ENCODE assay signal across 9 mouse cellular contexts in genomic region chr1:90967583-90967982, GRCm38 (mm10). TPM values are rescaled to one million over a fixed set of nuclear protein-coding genes. Genes with fewer than 3 reads are reported as not detected.
A peak's percentile ranks its signal among the peaks of the same experiment; 100 is the strongest.
DNase-seq lines count a peak whose midpoint lies in the region; ATAC-seq and TF ChIP-seq lines count a peak whose summit lies in the region.
"Had no signal": no experiment of that assay in that cellular context is flagged by ENCODE, and none has a peak within 500 bp of the region (broad histone marks: within the 10 kb centered on the region; RNA-seq: fewer than 3 reads in every experiment).

No protein-coding gene starts in this region.

- 0 out of 2 replicates have a peak, but pooled peaks cover 5% of the 10 kb centered on the region for H3K4me1 ChIP-seq in intestine, postnatal 0 days (replicated peaks; ENCODE audit: control insufficient read depth, insufficient read depth, low read length)

- 32% methylated on average over 7 of the region's 7 CpGs for WGBS in intestine, postnatal 0 days

- H3K4me2 ChIP-seq in intestine, postnatal 0 days (replicated peaks; ENCODE audit: low read depth) = peak overlapping the region; percentile 68

- H3K4me3 ChIP-seq in intestine, postnatal 0 days (ENCODE audit: low read depth, low read length) = peak overlapping the region; percentile 16; the same call in 1 of the 2 replicates

- no peak for TF ChIP-seq CTCF in intestine, postnatal 0 days (IDR thresholded peaks at IDR 0.05; ENCODE audit: low read depth)

- H3K27ac ChIP-seq in intestine, postnatal 0 days (ENCODE audit: low read depth, low read length) = peak overlapping the region; percentile 17; the same call in 1 of the 2 replicates
- H3K27ac ChIP-seq: macrophage had no signal

- 0 out of 2 replicates have a peak, but pooled peaks cover 4% of the 10 kb centered on the region for H3K36me3 ChIP-seq in intestine, postnatal 0 days (ENCODE audit: control insufficient read depth, insufficient read depth)

- peak; percentile 24 for ATAC-seq in intestine, postnatal 0 days

- no peaks in the 10 kb centered on the region for H3K27me3 ChIP-seq in intestine, postnatal 0 days (replicated peaks; ENCODE audit: control insufficient read depth, insufficient read depth, low read length)

- H3K9me3 ChIP-seq in intestine, postnatal 0 days (ENCODE audit: control insufficient read depth) = no peaks in the 10 kb centered on the region

- no peak overlapping the region for H3K9ac ChIP-seq in intestine, postnatal 0 days (ENCODE audit: low read depth, low read length)

- peak; percentile 43 for DNase-seq in ovary, adult 18-20 months (ENCODE audit: low spot score)
- DNase-seq in ovary, postnatal 14 days (ENCODE audit: low spot score) = no peak
- peak; percentile 34 for DNase-seq in gastrocnemius, postnatal 25 days
- DNase-seq in testis, postnatal 14 days (ENCODE audit: low spot score) = peak; percentile 52
- DNase-seq in cerebellum, adult 18-20 months = no peak
- no peak for DNase-seq in layer of hippocampus, postnatal 10 days (ENCODE audit: low spot score in 2 of 2)

RNA-seq across cellular contexts. Expression of gene Rab17, which starts 1.9 kb away (rescaled TPM):
- not detected for total RNA-seq in gastrocnemius, postnatal 25 days (2021)
- polyA plus RNA-seq in intestine, postnatal 0 days (2015; fragmentation: Nextera tagmentation; extraction: Ambion mirVana) = 75.4 and 93.3 TPM in 2 replicates
- under 1 TPM in 1 of 2 experiments, not detected in 1; 0.40 TPM for total RNA-seq in layer of hippocampus, postnatal 10 days (2021)
- total RNA-seq: gastrocnemius, adult 8-10 months had no signal
- polyA plus RNA-seq: macrophage had no signal

RNA-seq across cellular contexts. Expression of gene Prlh, which starts 14.7 kb away (rescaled TPM):
- not detected for total RNA-seq in gastrocnemius, postnatal 25 days (2021)
- polyA plus RNA-seq in intestine, postnatal 0 days (2015; fragmentation: Nextera tagmentation; extraction: Ambion mirVana) = not detected in 2 replicates
- total RNA-seq in layer of hippocampus, postnatal 10 days (2021) = not detected
- total RNA-seq: gastrocnemius, adult 8-10 months had no signal
- polyA plus RNA-seq: macrophage had no signal

RNA-seq across cellular contexts. Expression of gene Lrrfip1, which starts 31.0 kb away (rescaled TPM):
- 100 to 1,000 TPM; 143 to 163 TPM for total RNA-seq in gastrocnemius, postnatal 25 days (2021)
- polyA plus RNA-seq in intestine, postnatal 0 days (2015; fragmentation: Nextera tagmentation; extraction: Ambion mirVana) = 79.2 and 85.3 TPM in 2 replicates
- total RNA-seq in layer of hippocampus, postnatal 10 days (2021) = 10 to 100 TPM; 73.9 to 88.3 TPM

RNA-seq across cellular contexts. Expression of gene Mlph, which starts 52.7 kb away (rescaled TPM):
- under 1 TPM; 0.26 to 0.51 TPM for total RNA-seq in gastrocnemius, postnatal 25 days (2021)
- 3.0 and 3.4 TPM in 2 replicates for polyA plus RNA-seq in intestine, postnatal 0 days (2015; fragmentation: Nextera tagmentation; extraction: Ambion mirVana)
- under 1 TPM; 0.41 to 0.47 TPM for total RNA-seq in layer of hippocampus, postnatal 10 days (2021)

Comparison
In these comparisons a context has a peak if more than half of its experiments do, and no peak if none do; other contexts are left out.
1. DNase-seq: peak in ovary, adult 18-20 months (single experiment), gastrocnemius, postnatal 25 days (single experiment) and testis, postnatal 14 days (single experiment); none in ovary, postnatal 14 days (single experiment), cerebellum, adult 18-20 months (0 of 2) and layer of hippocampus, postnatal 10 days (0 of 2).